Mouse (Mus musculus) bone marrow, adult 2 months (tissue): ENCODE measurements around the gene Srgap3.
A peak's percentile ranks its signal among the peaks of the same experiment; 100 is the strongest.

ENCODE experiments used
- CTCF ChIP-seq: fragments of 200-500 bp; IDR thresholded peaks from 2 replicates; pipeline ENCODE4 v1.5.1; 2011; ENCODE audit warnings: low read length, control low read depth; ENCODE audit not compliant: control insufficient read depth, insufficient read depth
- POLR2A ChIP-seq: fragments of 200-500 bp; IDR thresholded peaks from 2 replicates; pipeline ENCODE4 v1.6.1; 2011; ENCODE audit warnings: low read depth, mild to moderate bottlenecking, control low read depth, low read length, borderline replicate concordance; ENCODE audit not compliant: control insufficient read depth

DNA sequence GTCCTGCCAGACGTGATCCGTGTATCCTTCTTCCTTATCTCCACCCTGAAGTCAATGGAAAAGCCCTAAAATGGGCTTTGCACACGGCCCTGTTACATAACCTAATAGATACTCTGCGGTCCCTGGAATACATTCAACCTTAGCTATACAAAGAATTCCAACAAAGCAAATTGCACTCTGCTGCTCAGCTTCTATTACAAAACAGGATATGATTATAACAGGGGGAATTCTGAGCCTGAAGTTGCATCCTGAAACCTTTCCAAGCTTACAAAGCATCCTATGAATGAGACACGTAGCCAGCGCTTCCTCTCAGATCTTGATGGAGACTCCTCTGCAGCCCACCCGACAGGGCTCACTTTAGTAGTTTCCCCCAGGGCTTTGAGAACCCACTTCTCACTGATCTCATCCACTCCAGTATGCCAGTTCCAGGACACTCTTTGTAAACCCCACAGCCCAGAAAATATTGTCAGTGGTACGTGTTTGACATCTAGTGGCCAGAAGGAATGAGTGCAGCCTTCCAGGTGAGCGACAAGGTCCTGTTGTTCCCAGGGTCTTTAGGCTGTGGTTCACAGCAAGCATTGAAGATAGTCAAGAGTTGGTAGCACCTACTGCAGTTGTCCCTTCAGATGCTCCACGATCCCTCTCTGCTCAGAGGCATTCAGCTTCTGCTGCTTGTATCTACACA lies 165.5 kb downstream of the Srgap3 start:
- peak; percentile 6; the same call in 1 of the 2 replicates for TF ChIP-seq CTCF
- no peak for TF ChIP-seq POLR2A
